Mouse (Mus musculus): ENCODE measurements around the gene Epas1. TPM values are rescaled to one million over a fixed set of nuclear protein-coding genes. Genes with fewer than 3 reads are reported as not detected.

Epas1 gene
- polyA plus RNA-seq, 2 experiments, result 8.3 to 11.4 TPM

- no peak for DNase-seq (ENCODE audit: low spot score)
- H3K9ac ChIP-seq (ENCODE audit: low read depth, low read length, severe bottlenecking), result no peak overlapping the region
- no peaks in the 10 kb centered on the region for H3K27me3 ChIP-seq (ENCODE audit: control insufficient read depth, insufficient read depth, low read length)
- no peaks in the 10 kb centered on the region for H3K9me3 ChIP-seq (ENCODE audit: control insufficient read depth, low read length)
- no peak overlapping the region for H3K4me2 ChIP-seq (replicated peaks; ENCODE audit: low read depth, low read length, severe bottlenecking)
- 89% methylated on average over 15 of the region's 15 CpGs for WGBS
- TF ChIP-seq POLR2A (IDR thresholded peaks at IDR 0.05; ENCODE audit: borderline replicate concordance, extremely low read depth, insufficient read depth, insufficient read length), result no peak
- H3K4me1 ChIP-seq (ENCODE audit: control insufficient read depth, insufficient read depth, low read length), result peaks cover 9% of the 10 kb centered on the region; the same call in 1 of the 2 replicates
- no peak overlapping the region for H3K27ac ChIP-seq (replicated peaks; ENCODE audit: low read depth, low read length)
- ATAC-seq (ENCODE audit: low FRiP score, low read depth), result no peak
- H3K4me3 ChIP-seq (replicated peaks; ENCODE audit: low read length), result no peak overlapping the region
- no peaks in the 10 kb centered on the region for H3K36me3 ChIP-seq (ENCODE audit: control insufficient read depth, insufficient read depth, low read length)
Measured at GRCm38 (mm10) chr17:86772929-86773588, 19.6 kb downstream of the Epas1 start.

GRCm38 (mm10) chr17:86776538-86776937, 23.0 kb downstream of the Epas1 start:
- Histone ChIP-seq H3K4me3 (replicated peaks; ENCODE audit: low read length) (no peak overlapping the region), H3K4me1 (ENCODE audit: control insufficient read depth, insufficient read depth, low read length) (no peaks in the 10 kb centered on the region), H3K36me3 (ENCODE audit: control insufficient read depth, insufficient read depth, low read length) (no peaks in the 10 kb centered on the region), H3K9ac (ENCODE audit: low read depth, low read length, severe bottlenecking) (no peak overlapping the region), H3K9me3 (ENCODE audit: control insufficient read depth, low read length) (no peaks in the 10 kb centered on the region), H3K27me3 (ENCODE audit: control insufficient read depth, insufficient read depth, low read length) (no peaks in the 10 kb centered on the region), H3K4me2 (replicated peaks; ENCODE audit: low read depth, low read length, severe bottlenecking) (no peak overlapping the region), H3K27ac (replicated peaks; ENCODE audit: low read depth, low read length) (no peak overlapping the region)
- ATAC-seq (ENCODE audit: low FRiP score, low read depth), result no peak
- no peak for TF ChIP-seq POLR2A (IDR thresholded peaks at IDR 0.05; ENCODE audit: borderline replicate concordance, extremely low read depth, insufficient read depth, insufficient read length)
- no peak for DNase-seq (ENCODE audit: low spot score)
- 84% methylated on average over 12 of the region's 12 CpGs for WGBS

- Histone ChIP-seq H3K27ac (replicated peaks; ENCODE audit: low read depth, low read length) (no peak overlapping the region), H3K4me3 (replicated peaks; ENCODE audit: low read length) (no peak overlapping the region), H3K36me3 (ENCODE audit: control insufficient read depth, insufficient read depth, low read length) (no peaks in the 10 kb centered on the region), H3K4me2 (replicated peaks; ENCODE audit: low read depth, low read length, severe bottlenecking) (no peak overlapping the region), H3K27me3 (ENCODE audit: control insufficient read depth, insufficient read depth, low read length) (no peaks in the 10 kb centered on the region), H3K9ac (ENCODE audit: low read depth, low read length, severe bottlenecking) (no peak overlapping the region), H3K4me1 (ENCODE audit: control insufficient read depth, insufficient read depth, low read length) (no peaks in the 10 kb centered on the region), H3K9me3 (ENCODE audit: control insufficient read depth, low read length) (no peaks in the 10 kb centered on the region)
- DNase-seq (ENCODE audit: low spot score), result no peak
- no peak for ATAC-seq (ENCODE audit: low FRiP score, low read depth)
- 87% methylated on average over 6 of the region's 6 CpGs for WGBS
- no peak for TF ChIP-seq POLR2A (IDR thresholded peaks at IDR 0.05; ENCODE audit: borderline replicate concordance, extremely low read depth, insufficient read depth, insufficient read length)
Measured at GRCm38 (mm10) chr17:86778147-86778546, 24.6 kb downstream of the Epas1 start.

GRCm38 (mm10) chr17:86779191-86780130, 26.0 kb downstream of the Epas1 start:
- no peak for TF ChIP-seq POLR2A (IDR thresholded peaks at IDR 0.05; ENCODE audit: borderline replicate concordance, extremely low read depth, insufficient read depth, insufficient read length)
- no peak overlapping the region for H3K9ac ChIP-seq (ENCODE audit: low read depth, low read length, severe bottlenecking)
- no peak for DNase-seq (ENCODE audit: low spot score)
- 59% methylated on average over 15 of the region's 15 CpGs for WGBS
- no peaks in the 10 kb centered on the region for H3K36me3 ChIP-seq (ENCODE audit: control insufficient read depth, insufficient read depth, low read length)
- no peaks in the 10 kb centered on the region for H3K27me3 ChIP-seq (ENCODE audit: control insufficient read depth, insufficient read depth, low read length)
- H3K4me1 ChIP-seq (ENCODE audit: control insufficient read depth, insufficient read depth, low read length), result no peaks in the 10 kb centered on the region; the same call in 1 of the 2 replicates
- ATAC-seq (ENCODE audit: low FRiP score, low read depth), result no peak
- no peak overlapping the region for H3K4me2 ChIP-seq (replicated peaks; ENCODE audit: low read depth, low read length, severe bottlenecking)
- H3K27ac ChIP-seq (replicated peaks; ENCODE audit: low read depth, low read length), result no peak overlapping the region
- H3K9me3 ChIP-seq (ENCODE audit: control insufficient read depth, low read length), result no peaks in the 10 kb centered on the region
- H3K4me3 ChIP-seq (replicated peaks; ENCODE audit: low read length), result no peak overlapping the region

- no peak overlapping the region for H3K4me2 ChIP-seq (replicated peaks; ENCODE audit: low read depth, low read length, severe bottlenecking)
- H3K9ac ChIP-seq (ENCODE audit: low read depth, low read length, severe bottlenecking), result no peak overlapping the region
- H3K9me3 ChIP-seq (ENCODE audit: control insufficient read depth, low read length), result no peaks in the 10 kb centered on the region
- H3K4me3 ChIP-seq (replicated peaks; ENCODE audit: low read length), result no peak overlapping the region
- DNase-seq (ENCODE audit: low spot score) (no peak), ATAC-seq (ENCODE audit: low FRiP score, low read depth) (no peak)
- no peak for TF ChIP-seq POLR2A (IDR thresholded peaks at IDR 0.05; ENCODE audit: borderline replicate concordance, extremely low read depth, insufficient read depth, insufficient read length)
- H3K27me3 ChIP-seq (ENCODE audit: control insufficient read depth, insufficient read depth, low read length), result no peaks in the 10 kb centered on the region
- no peak overlapping the region for H3K27ac ChIP-seq (replicated peaks; ENCODE audit: low read depth, low read length)
- H3K36me3 ChIP-seq (ENCODE audit: control insufficient read depth, insufficient read depth, low read length), result no peaks in the 10 kb centered on the region
- H3K4me1 ChIP-seq (ENCODE audit: control insufficient read depth, insufficient read depth, low read length), result peaks cover 10% of the 10 kb centered on the region
- 67% methylated on average over 6 of the region's 6 CpGs for WGBS
Measured at GRCm38 (mm10) chr17:86780708-86781318, 27.3 kb downstream of the Epas1 start.

All from limb, embryonic 14.5 days (tissue).